Mouse (Mus musculus): ENCODE measurements at regions not wholly inside any gene's neighbourhood (a gene's known extent, or its start where the extent isn't known, plus 50 kb on each side); places are given as distances from the start of the nearest gene placed in this dataset.
"Not testable (repeated sequence)": the region's sequence is repeated elsewhere in the genome, so short reads cannot be mapped to it uniquely, and the experiment has no call there.

DNA sequence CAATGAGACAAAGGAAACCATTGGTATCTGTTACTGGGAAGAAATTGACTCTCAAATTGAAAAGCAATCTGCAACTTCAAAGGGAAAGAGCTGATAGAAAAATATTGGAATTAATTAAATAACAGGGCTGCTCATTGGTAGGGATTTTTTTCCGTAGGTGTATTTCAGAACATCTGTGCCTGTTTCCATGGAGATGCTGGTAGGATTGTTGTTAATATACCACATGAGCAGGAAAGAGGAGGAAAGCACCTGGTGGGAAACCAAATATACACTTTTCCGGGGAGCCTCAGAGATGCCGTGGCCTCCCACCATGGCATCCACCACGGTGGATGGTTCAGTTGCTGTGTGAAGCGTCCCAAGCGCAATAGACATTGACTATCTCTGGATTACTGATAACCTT lies 428.0 kb upstream of the Sphkap start:
- DNase-seq (ENCODE audit: extremely low spot score, low read depth, low spot score), result no peak

DNA sequence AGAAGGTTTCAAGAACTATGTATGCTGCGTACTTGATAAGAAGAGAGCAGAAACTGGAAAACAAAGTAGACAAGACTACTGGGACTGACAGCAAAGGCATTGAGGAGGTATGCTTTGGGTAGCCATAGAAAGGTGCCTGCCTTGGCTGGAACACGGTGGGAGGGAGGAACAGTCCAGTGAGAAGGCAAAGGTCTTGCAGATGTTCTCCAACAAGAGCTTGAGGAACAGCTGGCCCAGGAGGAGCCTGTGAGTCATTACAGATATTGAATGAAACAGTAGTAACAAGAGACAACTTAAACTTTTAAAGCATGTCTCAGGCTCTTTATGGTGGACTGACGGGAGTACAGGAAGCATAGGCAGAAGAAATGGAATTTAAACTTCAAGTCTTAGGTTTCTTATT lies 424.9 kb upstream of the Sphkap start:
- DNase-seq (ENCODE audit: extremely low spot score, low read depth, low spot score), result no peak

DNA sequence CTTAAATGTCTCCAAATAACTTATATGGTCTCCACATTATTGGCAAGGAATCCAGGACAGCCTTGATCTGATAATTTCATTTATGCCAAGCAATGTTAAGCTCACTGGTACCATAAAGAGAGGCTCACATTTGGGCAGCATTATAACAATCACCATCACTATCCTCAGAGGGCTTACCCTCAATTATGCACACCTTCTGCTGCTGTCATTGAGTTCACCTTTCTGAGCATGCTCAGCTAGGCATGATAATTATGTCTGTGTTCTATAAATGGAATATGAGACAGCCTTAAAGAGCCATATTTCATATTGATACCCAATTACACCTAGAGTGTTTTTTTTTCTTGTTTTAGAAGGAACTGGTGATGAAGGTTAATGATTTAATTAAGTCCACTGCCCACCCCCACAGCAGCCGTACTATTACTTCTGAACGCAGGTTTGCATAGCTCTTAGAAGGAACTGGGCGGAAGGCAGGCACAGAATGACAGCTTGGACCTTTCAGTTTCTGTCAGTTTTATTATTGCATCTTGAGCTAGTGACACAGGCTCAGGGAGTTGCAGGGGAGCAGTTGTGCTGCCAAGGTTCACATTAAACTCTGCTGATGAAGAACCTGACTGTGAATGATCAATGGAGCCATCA lies 424.0 kb upstream of the Sphkap start:
- no peak for DNase-seq (ENCODE audit: extremely low spot score, low read depth, low spot score)

DNA sequence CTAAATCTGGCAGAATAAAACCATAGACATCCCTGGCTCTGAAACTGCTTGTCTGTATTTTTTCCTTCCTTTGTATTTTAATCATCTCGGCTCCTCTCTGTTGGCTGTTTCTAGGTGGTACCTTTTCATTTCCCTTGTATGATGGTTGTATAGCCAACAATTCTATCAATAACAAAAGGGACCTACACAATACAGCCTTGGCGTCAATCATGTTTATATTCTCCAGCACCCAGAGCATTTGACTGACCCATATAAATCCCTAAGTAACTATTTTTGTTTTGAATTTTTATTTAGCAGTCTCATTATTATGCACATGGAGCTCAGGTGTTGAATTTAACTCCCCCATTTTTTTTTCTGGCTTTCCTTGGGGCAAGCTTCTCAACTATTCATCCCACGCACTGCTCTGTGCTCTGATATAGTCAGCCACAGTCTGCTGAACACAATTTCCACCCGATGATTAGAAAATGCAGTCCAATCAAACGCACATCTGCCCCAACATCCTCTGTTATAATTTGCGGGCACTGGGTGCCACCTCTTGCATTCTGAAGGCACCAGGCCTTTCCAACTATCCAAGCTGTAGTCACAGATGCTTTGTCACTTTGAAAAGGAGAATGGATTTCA lies 422.1 kb upstream of the Sphkap start:
- no peak for DNase-seq (ENCODE audit: extremely low spot score, low read depth, low spot score)

DNA sequence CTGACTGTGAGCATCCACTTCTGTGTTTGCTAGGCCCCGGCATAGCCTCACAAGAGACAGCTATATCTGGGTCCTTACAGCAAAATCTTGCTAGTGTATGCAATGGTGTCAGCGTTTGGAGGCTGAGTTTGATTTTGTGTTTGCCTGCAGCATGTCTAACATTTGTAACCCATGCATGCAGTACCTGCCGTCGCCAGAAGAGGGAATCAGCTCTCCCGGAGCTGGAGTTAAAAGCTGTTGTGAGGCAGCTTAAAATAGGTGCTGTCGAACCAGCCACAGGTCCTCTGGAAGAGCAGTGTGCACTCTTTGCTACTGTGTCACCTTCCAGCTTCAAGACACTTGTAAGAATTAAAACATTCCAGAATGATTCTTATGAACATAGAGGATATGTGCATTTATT lies 403.2 kb upstream of the Sphkap start:
- DNase-seq (ENCODE audit: extremely low spot score, low read depth, low spot score), result not testable (repeated sequence)

DNA sequence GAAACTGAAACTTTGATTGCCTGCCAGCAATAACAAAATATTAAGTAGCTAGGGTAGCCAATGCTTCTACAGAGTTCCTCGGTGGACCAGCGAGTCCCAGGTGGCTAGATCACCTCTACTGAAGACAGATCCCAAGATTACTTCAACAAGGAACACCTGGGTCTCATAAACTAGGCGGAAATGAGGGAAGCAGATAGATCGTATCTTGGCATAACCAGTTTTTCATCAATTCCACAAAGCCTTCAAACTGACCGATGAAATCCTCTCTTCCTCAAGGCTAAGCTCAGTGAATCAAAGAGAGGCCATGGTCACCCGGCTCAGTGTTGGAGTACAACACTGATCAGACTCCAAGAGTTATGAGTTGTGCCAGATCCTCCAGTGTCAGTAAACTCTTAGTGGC lies 400.4 kb upstream of the Sphkap start:
- DNase-seq (ENCODE audit: extremely low spot score, low read depth, low spot score), result no peak

DNA sequence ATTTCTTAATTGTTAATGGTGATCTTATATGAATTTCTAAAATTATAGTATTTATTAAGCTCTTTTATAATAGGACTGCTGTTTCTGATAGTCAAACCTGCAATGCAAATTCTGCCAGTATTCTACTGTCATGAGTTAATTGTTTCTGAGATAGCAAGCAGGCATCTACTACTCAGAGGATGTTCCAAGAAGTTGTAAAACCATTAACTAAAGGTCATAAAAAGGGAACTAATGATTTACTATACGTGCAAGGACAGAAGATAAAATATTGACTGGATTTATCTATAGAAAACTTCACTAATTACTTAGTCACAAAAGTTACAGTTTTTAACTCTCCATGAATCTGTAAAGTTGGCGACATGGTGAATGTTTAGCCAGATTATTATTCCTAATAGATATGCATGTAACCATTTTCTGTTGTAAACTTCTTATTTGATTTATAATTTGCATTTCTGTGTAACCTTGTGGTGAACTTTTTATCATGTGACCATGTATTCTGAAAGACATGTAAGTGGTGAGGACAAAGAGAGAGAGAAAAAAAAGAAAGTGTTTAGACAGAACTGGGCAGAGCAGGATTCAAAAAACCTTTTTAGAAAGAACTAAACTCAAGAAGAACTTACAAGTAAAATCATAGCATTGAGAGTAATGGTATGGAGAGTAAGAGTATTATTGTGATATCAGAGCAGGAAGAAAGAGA lies 395.5 kb upstream of the Sphkap start:
- DNase-seq (ENCODE audit: extremely low spot score, low read depth, low spot score), result no peak

DNA sequence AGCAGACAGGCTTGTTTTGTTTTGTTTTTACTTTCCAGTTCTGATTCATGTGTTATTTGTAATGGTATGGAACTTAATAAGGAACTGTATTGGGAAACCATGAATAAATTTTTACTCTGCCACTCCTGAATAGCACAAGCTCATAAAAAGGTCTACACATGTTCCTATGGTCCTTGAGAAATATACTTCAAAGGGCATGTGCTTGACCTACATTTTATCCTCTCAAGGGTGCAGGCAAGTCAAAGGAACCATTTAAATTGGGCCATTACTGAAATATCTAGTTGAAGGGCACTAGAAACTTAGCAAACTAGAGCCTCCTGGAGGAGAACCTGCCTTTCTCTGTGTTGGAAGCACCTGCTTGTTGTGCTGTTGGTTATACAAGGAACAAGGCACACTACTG lies 393.8 kb upstream of the Sphkap start:
- no peak for DNase-seq (ENCODE audit: extremely low spot score, low read depth, low spot score)

DNA sequence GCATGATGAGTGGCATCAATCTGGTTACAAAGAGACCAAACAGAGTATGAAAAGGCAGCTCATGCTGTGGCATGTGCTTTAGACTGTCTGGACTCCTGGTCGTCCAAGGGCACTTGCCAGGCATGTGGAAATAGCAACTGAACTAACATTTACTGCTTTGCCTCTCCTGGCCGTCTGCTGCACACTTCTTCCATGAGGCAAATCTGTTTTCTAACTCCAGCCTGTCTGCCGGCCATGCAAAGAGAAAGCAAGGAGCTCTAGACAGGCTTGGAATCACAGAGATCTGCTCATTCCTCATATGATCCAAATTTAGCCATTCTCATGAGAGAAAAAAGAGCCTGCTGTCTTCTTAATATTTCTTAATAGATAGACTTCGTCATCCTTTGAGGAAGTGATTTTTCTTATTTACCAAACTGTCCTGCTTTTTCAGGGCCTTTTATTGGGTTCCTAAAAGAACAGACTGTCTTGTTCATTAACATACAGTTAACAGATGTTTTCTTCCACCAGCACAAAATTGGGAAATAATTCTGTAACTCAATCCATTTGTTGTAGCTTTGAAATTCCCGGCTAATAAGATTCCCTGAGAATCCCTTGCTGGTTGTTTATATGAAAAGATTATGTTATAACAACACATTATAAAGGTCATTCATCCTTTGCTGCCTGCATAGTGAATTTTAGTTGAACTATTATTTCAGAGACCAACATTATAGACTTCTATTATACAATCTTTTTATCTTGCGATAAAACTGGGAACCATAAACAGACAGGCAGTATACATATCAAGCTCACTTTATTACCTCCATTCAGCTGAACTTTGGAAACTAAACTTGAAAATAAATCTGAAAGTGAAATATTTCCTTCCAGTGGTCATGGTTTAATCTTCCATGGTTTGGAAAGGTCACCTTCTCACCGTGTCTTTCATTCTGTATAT lies 389.2 kb upstream of the Sphkap start:
- DNase-seq (ENCODE audit: extremely low spot score, low read depth, low spot score), result no peak

DNA sequence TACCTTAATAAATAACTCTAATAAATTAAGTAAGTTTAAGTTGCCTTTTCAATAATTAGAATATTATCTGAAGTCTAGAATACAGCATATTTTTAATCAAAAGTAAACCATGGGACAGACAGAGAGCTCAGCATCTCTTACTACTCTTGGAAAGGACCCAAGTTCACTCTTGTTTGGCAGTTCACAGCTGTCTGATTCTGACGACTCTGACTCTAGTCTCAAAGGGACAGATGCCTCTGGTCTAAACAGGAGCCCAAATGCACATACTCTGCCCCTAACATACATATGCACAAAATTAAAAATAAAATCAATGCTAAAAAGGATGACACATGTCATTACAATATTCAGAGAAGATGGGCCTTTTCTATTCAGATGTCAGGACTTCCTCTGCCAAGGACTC lies 369.2 kb upstream of the Sphkap start:
- DNase-seq (ENCODE audit: extremely low spot score, low read depth, low spot score), result no peak

DNA sequence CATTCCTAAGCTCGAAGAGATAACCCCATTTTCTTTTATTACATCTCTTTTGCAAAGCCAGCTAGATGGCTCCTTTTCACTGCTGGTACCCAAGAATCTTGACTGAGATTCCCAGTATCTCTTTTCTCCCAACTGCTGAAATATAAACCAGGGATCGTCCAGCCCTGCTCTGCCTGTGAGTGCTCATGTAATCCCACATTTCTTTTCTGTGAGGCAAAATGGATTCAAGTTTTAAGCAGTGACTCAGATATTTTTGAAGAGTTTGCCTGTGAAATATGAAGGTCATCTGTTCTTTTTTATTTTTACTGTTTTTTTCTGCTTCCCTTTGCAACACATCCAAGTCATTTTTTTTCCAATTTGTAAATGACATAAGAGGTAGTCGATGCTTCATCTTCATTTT lies 363.2 kb upstream of the Sphkap start:
- no peak for DNase-seq (ENCODE audit: extremely low spot score, low read depth, low spot score)

DNA sequence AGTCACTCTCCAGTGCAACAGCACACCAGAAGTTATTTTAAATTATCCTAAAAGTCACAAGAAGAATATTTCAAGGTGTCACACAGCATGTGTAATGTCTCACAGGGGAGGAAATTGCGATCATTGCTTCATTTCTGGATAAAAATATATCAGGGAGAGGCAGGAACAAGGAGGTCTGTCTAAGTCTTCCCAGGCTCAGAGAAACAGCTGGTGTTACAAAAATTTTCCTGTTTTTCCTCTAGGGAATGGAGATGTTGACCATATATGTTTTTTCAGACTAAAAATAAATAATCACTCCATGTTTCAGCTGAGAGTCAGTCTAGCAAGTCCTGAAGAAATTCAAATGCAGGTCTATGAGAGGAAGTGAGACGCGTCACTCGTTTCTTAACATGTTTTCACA lies 353.5 kb upstream of the Sphkap start:
- DNase-seq (ENCODE audit: extremely low spot score, low read depth, low spot score), result no peak

DNA sequence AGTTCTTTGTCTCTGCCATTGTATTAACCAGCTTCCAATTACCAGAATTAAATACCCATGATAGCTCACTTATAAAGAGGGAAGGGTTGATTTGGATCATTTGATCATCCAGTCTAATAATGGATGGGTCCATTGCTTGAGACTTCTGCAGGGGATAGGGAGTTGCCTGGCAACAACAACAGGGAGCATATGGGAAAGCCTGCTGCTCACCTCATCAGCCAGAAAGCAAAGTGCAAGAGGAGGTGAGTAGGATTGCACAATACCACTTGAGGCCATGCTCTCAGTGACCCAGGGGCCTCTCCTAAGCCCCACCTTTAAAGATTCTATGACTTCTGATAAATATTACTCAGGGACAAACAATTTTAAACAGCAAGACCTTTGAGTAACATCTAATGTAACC lies 348.9 kb upstream of the Sphkap start:
- no peak for DNase-seq (ENCODE audit: extremely low spot score, low read depth, low spot score)

DNA sequence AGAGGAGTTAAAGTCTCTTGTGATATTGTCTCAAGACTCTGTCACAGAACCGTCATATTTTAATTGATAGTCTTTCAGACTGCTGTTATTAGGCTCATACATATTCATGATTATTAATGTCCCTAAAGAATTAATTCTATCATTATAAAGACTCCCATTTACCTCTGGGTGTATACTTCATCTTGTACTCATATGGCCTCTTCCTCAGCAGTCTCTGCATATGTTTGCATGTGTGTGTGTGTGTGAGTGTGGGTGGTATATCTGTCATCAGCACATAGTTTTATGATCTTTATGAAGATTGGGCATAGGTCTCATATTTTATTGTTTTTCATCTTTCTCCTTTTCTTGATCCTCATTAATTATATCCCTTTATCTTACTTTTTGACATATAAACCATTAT lies 347.3 kb upstream of the Sphkap start:
- DNase-seq (ENCODE audit: extremely low spot score, low read depth, low spot score), result no peak

DNA sequence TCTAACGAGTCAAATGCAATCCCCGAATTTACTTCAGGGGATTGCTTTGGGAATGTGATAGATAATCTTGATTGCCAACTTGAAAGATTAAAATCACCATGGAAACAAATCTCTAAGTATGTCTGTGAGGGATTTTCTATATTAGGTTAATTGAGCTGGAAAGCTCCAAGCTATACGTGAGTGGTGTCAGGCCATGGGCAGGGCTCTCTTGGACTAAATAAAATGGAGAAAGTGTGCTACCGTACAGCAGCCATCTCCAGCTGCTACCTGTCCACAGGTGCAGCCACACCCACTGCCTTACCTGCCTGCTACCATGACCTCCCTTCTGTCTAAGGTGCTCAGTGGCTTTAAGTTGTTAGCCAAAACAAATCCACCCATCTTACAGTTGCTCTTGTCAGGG lies 345.0 kb upstream of the Sphkap start:
- no peak for DNase-seq (ENCODE audit: extremely low spot score, low read depth, low spot score)

DNA sequence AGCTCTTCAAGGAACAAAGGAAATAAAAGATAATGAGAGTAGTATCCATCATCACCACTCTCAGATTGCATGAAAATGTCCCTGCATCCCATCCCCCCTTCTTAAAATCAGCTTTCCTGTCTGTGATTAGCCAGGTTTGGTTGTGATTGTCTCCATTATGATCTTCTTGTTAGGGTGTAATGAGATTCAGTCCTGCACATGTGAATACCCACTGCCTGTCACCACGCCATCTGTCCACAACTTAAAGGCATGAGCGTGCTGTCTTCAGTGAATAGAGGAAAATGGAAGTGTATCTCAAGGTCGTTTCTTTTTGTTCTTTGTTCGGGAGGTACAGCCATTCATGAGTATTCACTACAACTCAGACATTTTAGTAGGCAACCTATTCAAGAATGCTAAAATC lies 341.0 kb upstream of the Sphkap start:
- DNase-seq (ENCODE audit: extremely low spot score, low read depth, low spot score), result no peak

DNA sequence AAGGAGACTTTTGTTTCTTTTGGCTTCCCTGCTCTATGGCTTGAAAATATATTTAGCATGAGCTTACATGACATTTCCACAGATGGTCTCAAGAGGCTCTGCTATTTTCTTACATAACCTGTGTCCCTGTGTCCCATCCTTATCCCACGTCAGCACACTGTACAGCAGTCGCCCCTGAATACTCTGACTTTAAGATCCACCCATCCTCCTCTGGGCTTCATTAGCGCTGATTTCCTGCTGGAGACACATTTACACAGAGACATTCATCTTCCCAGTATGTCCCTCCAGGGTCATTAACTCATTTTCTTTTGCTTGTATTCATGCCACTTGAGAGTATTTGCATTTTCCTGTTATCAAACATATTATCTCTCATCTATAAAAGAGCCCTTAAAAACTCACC lies 340.1 kb upstream of the Sphkap start:
- no peak for DNase-seq (ENCODE audit: extremely low spot score, low read depth, low spot score)

DNA sequence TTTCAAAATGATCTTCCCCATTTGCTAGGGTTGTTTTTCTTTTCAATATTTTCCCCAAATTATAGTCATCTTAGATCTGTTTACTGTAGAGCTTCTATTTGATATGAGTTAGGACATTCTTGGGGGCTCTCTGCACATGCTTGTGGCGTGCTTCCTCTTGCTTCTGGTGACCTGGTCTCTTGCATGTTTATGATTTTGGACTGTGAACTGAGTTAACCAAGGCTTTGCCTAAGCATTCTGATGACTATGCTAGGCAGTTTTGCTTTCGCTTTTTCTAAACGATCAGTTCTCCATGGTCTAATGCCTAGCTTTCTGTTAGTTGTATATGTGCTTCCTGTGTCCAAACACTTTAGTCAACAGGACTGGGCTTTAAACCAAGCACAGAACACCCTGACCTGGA lies 339.4 kb upstream of the Sphkap start:
- no peak for DNase-seq (ENCODE audit: extremely low spot score, low read depth, low spot score)

DNA sequence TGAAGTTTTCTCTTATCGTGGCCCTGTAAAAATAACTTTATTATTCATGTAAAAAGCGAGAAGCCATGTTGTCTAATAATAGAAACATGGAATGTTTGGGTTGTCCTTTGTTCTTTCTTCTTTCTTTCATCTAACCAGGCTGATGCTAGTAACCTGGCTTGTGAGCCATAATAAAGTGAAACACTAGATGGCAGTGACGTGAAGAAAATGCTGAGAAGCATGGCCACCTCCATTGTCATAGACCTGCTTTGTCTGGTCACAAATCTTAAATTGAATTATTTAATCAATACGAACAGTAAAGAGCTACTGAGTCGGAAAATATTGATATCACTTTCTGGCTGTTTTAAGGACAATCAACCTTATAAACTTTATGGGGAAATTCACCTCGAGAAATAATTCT lies 338.0 kb upstream of the Sphkap start:
- peak; percentile 35 for DNase-seq (ENCODE audit: extremely low spot score, low read depth, low spot score)

DNA sequence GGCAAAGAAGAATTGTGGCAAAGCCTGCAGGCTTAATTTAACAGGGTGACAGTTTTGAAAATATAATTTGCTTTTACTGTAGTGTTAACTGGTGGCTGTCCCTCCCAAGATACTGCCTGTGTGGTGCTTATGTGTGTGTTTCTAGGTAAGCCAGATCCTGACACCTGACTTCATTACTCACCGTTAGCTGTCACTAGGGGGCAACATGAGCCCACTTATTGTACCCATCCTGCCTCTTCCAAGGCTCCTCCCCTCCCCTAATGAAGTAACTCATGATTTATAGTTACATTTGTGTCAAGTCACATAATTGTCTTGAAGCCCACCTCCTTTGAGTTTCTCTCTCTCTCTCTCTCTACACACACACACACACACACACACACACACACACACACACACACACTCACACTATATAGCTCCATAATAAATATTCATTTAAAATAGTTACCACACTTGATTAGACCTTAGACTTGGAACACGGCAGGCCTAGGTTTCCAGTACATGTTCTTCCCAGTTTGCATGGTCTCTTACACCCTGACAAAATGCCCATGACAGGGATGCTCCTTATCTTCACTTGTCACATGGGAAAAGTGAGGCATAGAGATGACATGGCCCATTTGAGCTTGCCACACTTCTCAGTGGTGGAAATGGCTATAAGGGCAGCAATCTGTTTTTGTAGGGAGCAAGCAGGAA lies 328.6 kb upstream of the Sphkap start:
- DNase-seq (ENCODE audit: extremely low spot score, low read depth, low spot score), result no peak

DNA sequence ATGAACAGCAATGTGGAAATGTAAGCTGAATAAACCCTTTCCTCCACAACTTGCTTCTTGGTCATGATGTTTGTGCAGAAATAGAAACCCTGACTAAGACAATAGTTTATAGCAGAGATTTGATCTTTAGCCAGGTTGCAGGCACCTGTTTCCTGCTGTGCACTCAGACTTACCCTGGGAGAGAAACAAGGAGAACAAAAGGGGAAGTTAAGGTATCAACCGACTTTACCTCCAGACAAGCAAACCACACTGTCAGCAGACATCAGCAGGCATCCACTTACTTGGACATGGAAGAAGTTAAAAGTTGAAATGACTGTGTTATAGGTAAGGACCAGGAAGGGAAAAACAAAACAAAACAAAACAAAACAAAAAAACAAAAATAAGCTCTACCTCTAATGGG lies 323.7 kb upstream of the Sphkap start:
- no peak for DNase-seq (ENCODE audit: extremely low spot score, low read depth, low spot score)

Measured in hindlimb bud, embryonic 11.5 days (tissue).